Mouse (Mus musculus) liver, postnatal 0 days (tissue): ENCODE results near the gene Glb1.

Experiments used
- CTCF ChIP-seq: sonication (generic); IDR thresholded peaks from 2 replicates; pipeline ENCODE4 v1.5.1; 2016; ENCODE audit warnings: antibody characterized with exemption, low read depth
- EP300 ChIP-seq: IDR thresholded peaks from 2 replicates; pipeline ENCODE4 v1.6.1; 2016; ENCODE audit warnings: antibody characterized with exemption, low read depth, mild to moderate bottlenecking

- TF ChIP-seq CTCF: no peak
- no peak for TF ChIP-seq EP300
These were observed 66.0 kb downstream of the Glb1 start for GRCm38 (mm10) chr9:114466871-114467270.
